ENCODE assay signal across 19 mouse cellular contexts in genomic region chr12:24930760-24931159, GRCm38 (mm10). TPM values are rescaled to one million over a fixed set of nuclear protein-coding genes. Genes with fewer than 3 reads are reported as not detected.
DNase-seq lines count a peak whose midpoint lies in the region; ATAC-seq and TF ChIP-seq lines count a peak whose summit lies in the region.
"Had no signal": no experiment of that assay in that cellular context is flagged by ENCODE, and none has a peak within 500 bp of the region (broad histone marks: within the 10 kb centered on the region; RNA-seq: fewer than 3 reads in every experiment).

No protein-coding gene starts in this region.

- H3K27me3 ChIP-seq in liver, embryonic 11.5 days (replicated peaks; ENCODE audit: control insufficient read depth, insufficient read depth, low read length) = no peaks in the 10 kb centered on the region
- H3K27me3 ChIP-seq: embryonic facial prominence, embryonic 13.5 days; limb, embryonic 12.5 days had no signal

- H3K27ac ChIP-seq in liver, embryonic 11.5 days (ENCODE audit: low read depth, low read length) = no peak overlapping the region
- H3K27ac ChIP-seq: embryonic facial prominence, embryonic 13.5 days; forebrain, embryonic 10.5 days; hindbrain, embryonic 14.5 days; kidney, postnatal 0 days; limb, embryonic 12.5 days had no signal

- H3K4me3 ChIP-seq in liver, embryonic 11.5 days (ENCODE audit: low read depth, low read length) = no peak overlapping the region
- H3K4me3 ChIP-seq in lung, adult 2 months (replicated peaks; ENCODE audit: extremely low read depth, low read depth, low read length) = no peak overlapping the region
- H3K4me3 ChIP-seq: embryonic facial prominence, embryonic 13.5 days; forebrain, embryonic 10.5 days; limb, embryonic 12.5 days had no signal

- H3K36me3 ChIP-seq in liver, embryonic 11.5 days (ENCODE audit: control insufficient read depth, insufficient read depth, low read length) = no peaks in the 10 kb centered on the region; the same call in 1 of the 2 replicates

- H3K4me1 ChIP-seq in liver, embryonic 11.5 days (replicated peaks; ENCODE audit: control insufficient read depth, insufficient read depth, low read length) = peaks cover 10% of the 10 kb centered on the region; the same call in 1 of the 2 replicates
- no peaks in the 10 kb centered on the region for H3K4me1 ChIP-seq in lung, adult 2 months (ENCODE audit: control insufficient read depth, insufficient read depth, low read length)

- 60% methylated on average over 3 of the region's 3 CpGs for WGBS in liver, embryonic 11.5 days
- 60% methylated on average over 3 of the region's 3 CpGs for WGBS in lung, adult 2 months

- no peak for TF ChIP-seq POLR2A in lung, adult 2 months (IDR thresholded peaks at IDR 0.05; ENCODE audit: borderline replicate concordance, extremely low read depth, low read depth, low read length)

- H3K9me3 ChIP-seq in liver, embryonic 11.5 days (ENCODE audit: control insufficient read depth, low read length) = no peaks in the 10 kb centered on the region
- H3K9me3 ChIP-seq: embryonic facial prominence, embryonic 13.5 days; forebrain, embryonic 10.5 days; limb, embryonic 12.5 days had no signal

- TF ChIP-seq CTCF in lung, adult 2 months (IDR thresholded peaks at IDR 0.05; ENCODE audit: insufficient read depth, low read length) = no peak

- H3K4me2 ChIP-seq in liver, embryonic 11.5 days = no peak overlapping the region
- H3K4me2 ChIP-seq: embryonic facial prominence, embryonic 13.5 days; hindbrain, embryonic 14.5 days; limb, embryonic 12.5 days had no signal

- peak; percentile 38 for DNase-seq in adrenal gland, adult 2 months
- DNase-seq in adrenal gland, postnatal 25 days = no peak
- peak; percentile 44 for DNase-seq in ovary, postnatal 36 days (ENCODE audit: low spot score)
- DNase-seq in ovary, postnatal 14 days (ENCODE audit: low spot score) = no peak
- DNase-seq in liver, embryonic 11.5 days (ENCODE audit: low spot score) = no peak
- DNase-seq in lung, adult 2 months = no peak
- DNase-seq: cerebellum, adult 2 months; heart, adult 18-20 months; heart, postnatal 10 days; right cerebral cortex, postnatal 14 days; thymus, postnatal 4 days had no signal

- ATAC-seq in liver, embryonic 11.5 days (replicated peaks; ENCODE audit: low FRiP score) = peak; percentile 94
- ATAC-seq in megakaryocyte-erythroid progenitor cell, adult 5-6 weeks (replicated peaks; ENCODE audit: low FRiP score, low TSS enrichment, poor library complexity, severe bottlenecking) = peak; percentile 88
- no peak for ATAC-seq in inflammation-experienced regulatory T-cells, adult 6 months
- ATAC-seq: intestine, embryonic 16.5 days had no signal

- no peak overlapping the region for H3K9ac ChIP-seq in liver, embryonic 11.5 days (ENCODE audit: low read depth, low read length)
- H3K9ac ChIP-seq: embryonic facial prominence, embryonic 13.5 days; hindbrain, embryonic 14.5 days; limb, embryonic 12.5 days had no signal

RNA-seq across cellular contexts. Expression of gene Kidins220, which starts 44.0 kb away (rescaled TPM):
- total RNA-seq in adrenal gland, adult 2 months (2021) = 100 to 1,000 TPM in 1 of 2 experiments, 10 to 100 TPM in 1; 90.9 to 111 TPM
- 89.9 and 112 TPM in 2 replicates for polyA plus RNA-seq in adrenal gland, adult 2 months (2012; rRNA removed)
- 84.4 and 114 TPM in 2 replicates for total RNA-seq in adrenal gland, postnatal 25 days (2021)
- polyA plus RNA-seq in liver, embryonic 11.5 days (2014; fragmentation: Nextera tagmentation; extraction: Ambion mirVana) = 22.8 and 23.7 TPM in 2 replicates
- 45.2 and 63.7 TPM in 2 replicates for total RNA-seq in megakaryocyte-erythroid progenitor cell, adult 5-6 weeks (2014; fragmentation: Nextera tagmentation)
- total RNA-seq in megakaryocyte-erythroid progenitor cell, adult 5-6 weeks (2017) = 42.5 and 95.1 TPM in 2 replicates
- 10 to 100 TPM; 14.6 to 16.8 (median 16.3) TPM for polyA plus RNA-seq in inflammation-experienced regulatory T-cells, adult 6 months (2017; shearing (Covaris generic))
- polyA plus RNA-seq in lung, adult 2 months (2012; rRNA removed) = 37.8 and 56.5 TPM in 2 replicates

Comparison
In these comparisons a context has a peak if more than half of its experiments do, and no peak if none do; other contexts are left out.
1. DNase-seq: peak in adrenal gland, adult 2 months (single experiment) and ovary, postnatal 36 days (single experiment); none in adrenal gland, postnatal 25 days (single experiment), ovary, postnatal 14 days (single experiment), liver, embryonic 11.5 days (single experiment) and lung, adult 2 months (single experiment).